Mouse (Mus musculus) lung, postnatal 25 days (tissue): ENCODE measurements at regions not wholly inside any gene's neighbourhood (a gene's known extent, or its start where the extent isn't known, plus 50 kb on each side); places are given as distances from the start of the nearest gene placed in this dataset.

Experiments
- DNase-seq: peaks from one replicate; pipeline ENCODE4 v3.0.0; 2022; ENCODE audit warnings: low spot score

DNA sequence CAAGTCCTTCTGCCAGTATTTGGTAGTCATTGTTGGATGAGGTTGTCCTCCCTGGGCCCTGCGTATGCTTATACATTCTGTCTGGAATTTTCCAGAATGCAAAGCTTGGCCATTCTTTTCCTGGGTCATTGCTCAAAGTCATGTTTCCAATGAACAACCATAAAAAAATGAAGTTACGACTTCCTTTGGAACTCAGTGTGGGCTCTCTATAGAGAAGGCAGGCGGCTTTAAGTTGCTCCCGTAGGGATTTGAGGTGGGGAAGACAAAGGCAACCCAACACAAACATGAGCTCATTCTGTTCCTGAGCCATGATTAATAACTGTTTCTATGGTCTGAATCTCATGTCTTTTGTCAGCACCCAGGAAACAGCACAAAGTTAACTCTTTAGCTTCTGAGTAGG, 204.3 kb downstream of the Hhipl2 start:
- no peak for DNase-seq

DNA sequence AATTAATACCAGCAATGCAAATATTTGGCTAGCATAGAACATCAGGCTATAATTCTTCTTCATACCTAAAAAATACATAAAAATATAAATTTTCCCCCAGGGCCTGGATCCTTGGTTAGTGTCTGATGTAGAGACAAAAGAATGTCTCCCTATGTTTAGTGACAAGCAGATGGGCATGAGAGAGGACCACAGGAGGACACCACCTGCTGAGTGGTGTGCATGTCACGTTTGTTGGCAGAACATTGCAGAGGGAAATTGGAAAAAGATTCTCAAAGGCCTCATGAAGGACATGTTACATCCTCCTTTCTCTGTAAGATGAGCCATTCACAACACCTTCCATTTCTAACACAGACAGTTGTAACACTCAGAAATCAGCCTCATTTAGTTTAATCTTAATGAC, 206.3 kb downstream of the Hhipl2 start:
- no peak for DNase-seq

DNA sequence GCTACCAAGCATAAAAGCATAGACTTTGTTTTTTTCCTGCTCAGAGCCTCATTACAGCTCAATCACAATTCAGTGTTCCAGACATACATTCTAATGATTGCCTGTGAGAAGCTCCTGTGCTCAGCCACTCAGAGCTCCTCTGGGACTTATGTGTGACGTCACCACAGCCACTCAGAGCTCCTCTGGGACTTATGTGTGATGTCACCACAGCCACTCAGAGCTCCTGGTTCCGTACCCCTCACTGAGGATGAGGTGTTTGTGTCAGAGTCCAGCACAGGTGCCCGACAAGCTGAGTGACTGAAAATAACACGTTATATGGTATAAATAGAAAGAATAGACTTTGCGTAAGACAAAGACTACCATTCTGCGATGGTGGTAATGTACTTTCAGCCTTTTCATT, 215.8 kb downstream of the Hhipl2 start:
- no peak for DNase-seq

DNA sequence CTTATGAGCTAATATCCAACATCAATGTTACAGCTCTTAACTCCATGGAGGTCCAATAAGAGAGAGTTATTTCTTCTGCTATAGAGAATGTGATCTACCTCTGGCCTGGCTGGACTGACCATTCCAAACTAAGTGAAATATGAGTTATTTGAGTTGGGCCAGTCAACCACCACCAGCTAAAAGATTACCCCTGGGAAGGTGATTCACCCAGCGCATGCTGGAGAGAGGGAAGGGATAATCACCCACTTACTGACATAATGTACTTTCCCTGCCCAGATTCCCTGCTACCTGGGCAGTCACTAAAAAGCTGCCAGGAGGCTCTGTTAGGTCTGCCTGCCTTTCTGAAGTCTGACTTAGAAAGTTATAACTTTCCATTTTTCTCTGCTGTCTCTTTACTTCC, 216.8 kb downstream of the Hhipl2 start:
- no peak for DNase-seq

DNA sequence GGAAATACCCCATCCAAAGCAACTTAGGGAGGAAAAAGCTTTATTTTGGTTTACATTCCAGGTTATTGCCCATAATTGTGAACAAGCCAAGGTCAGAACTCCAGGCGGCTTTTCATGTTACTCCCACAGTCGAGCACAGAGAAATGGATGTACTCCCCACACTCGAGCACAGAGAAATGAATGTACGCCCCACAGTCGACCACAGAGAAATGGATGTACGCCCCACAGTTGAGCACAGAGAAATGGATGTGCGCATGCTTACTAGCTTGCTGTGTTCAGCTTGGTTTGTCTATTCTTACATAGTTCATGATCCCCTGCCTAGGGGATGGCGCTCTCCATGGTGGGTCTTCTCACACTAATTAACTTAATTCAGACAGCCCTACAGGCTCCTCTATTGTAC, 219.2 kb downstream of the Hhipl2 start:
- no peak for DNase-seq

DNA sequence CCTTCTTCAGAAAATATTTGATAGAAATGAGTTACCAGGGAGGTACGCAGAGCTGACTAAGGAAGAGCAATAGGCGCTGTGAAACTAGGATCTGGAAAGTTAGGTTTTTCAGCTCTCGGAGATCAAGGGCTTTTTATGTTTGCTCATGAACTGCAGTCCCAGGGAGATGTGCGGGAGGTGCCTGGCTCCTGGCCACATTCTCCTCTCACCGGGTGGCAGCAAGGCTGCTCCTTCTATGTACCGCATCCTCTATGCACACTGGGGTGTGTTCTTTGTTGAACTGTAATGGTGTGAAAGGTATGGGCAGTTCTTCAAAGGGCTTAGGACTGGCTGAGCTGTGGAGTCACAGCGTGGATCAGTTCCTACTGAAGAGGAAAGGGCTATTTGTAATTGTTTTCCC, 221.3 kb downstream of the Hhipl2 start:
- DNase-seq, result no peak

DNA sequence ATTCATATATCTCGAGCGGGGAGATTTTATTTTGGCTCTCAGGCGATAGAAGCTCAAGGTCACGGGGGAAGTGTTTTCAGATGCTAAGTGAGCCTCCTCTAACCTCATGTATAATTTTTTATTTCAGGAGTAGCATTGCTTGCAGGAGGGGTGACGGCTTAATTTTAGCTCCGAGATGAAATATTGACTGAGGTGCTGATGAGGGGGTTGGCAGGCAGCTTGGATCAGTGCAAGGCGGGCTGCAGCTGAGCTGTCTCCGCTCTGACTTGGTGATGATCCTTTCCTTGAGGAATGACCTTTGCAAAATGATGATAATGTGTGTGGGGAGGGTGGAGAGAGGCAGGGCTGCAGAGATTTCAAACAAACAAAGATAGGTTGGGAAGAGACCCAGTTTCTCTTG, 222.6 kb downstream of the Hhipl2 start:
- peak; percentile 31 for DNase-seq

DNA sequence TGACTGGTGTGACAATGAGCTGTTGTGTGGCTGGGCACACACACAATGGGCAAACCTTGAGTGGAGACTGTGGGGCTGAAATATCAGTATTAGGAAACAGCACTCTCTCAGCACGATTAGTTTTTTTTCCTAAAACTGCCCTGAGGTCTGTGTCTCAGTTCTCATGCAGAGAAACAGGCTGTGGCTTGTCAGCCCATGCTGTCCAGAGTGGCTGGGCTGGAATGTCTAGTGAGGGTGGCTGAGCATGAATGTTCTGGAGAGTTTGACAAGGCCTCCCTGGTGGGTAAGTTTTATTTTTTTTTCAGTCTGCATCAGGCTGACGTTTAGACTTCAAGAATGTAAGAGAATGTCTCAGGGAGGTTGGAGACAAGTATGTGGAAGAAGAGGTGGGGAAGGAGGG, 226.0 kb downstream of the Hhipl2 start:
- no peak for DNase-seq

DNA sequence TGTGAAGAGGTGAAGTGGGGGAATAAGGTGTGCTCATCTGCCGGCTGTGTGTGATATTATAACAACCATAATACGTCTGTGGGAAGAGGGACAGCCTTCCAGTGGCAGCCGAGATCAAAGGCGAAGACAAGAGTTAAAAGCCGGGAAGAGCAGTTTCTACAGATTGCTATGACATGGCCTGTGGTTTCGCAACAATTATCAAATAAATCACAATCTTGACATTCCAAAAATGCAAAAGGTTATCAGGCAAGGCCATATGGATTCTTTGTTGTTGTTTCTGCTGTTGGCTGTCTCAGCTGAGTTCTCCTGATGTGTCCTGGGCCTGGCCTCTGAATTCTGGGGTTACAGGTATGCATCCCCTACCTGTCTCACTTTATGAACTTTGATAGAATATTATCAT, 235.9 kb downstream of the Hhipl2 start:
- no peak for DNase-seq

DNA sequence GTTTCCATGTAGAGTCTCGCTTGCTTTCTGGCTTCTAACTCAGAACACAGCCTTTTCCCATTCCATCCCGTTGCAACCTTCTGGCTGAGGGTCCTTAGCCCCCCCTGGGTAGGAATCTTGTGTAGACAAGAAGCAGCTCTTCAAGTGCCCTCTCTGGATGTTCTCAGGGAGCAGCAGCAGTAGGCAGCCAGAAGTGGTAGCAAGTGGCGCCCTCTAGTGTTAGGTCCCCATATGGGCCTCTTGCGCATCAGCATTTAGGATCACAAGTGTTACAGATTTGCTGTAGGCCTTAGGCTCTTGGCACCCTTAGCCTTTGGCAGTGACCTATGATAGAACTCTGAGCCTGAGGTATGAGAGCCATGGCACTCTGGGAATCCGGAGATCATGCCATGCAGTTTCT, 239.0 kb downstream of the Hhipl2 start:
- DNase-seq, result peak; percentile 35

DNA sequence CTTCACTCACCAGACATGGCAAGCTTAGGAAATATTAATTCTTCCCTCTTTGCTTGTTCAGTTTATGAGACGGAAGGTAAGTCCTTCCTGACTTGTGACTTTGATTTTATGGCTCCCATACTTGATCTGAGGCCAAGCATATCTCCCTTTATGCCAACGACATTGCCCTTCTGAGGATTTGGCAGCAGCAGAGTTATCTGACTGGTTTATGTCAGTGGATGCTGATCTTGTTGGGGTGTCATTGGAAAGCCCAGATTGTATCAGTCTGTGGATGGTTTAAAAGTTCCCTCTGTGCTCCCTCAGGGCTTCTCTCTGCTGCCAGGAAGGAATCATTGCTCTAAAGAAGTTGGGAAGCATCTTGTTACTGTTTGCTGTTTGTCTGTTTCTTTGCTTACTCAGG, 242.5 kb downstream of the Hhipl2 start:
- no peak for DNase-seq

DNA sequence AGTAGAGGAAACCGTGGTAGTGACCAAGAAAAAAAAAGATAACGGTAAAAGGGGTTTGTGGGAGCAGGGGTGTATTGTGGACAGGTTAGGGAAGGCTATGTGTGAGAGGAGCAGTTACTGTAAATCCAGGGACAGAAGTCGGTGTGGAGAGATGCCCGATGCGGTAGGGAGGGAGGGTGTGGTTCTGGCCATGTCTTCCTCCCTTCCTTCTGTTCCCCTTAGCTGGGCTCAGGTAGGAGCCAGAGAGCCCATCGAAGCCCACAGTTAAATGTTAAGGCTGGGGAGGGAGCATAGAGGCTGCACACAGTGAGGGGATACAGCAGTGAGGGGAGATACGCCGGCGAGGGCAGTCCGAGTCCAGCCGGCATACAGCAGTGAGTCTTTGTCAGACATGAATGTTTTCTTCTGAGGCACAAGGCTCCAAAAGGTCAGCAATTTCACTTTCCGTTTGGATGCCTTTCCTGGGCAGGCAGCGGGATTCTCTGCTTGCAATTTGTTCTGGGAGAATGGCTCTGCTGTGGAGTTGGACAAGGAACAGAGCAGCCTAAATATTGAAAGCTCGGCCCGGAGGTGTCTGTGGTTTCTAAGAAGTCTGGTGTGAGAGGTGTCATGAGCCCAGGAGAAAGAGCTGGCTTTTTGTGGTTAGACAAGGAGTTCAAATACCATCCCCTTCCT, 244.5 kb downstream of the Hhipl2 start:
- DNase-seq, result no peak

DNA sequence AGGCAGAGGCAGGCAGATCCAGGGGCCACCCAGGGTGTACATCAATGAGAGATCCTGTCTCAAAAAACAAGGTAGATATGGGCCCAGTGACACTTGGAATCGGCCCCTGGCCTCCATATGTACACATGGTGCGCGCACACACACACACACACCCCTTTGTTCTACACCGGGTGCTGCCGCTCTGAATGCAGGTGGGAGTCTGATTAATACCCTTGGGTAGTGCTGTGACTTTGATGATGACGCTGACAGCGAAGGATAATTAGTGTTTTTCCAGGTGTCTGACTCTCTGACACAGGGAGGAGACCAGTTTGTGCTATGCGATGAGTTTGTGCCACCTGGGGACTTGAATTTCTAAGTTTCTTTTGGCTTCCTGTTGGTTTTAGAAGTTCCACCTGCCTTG, 251.3 kb downstream of the Hhipl2 start:
- DNase-seq, result no peak

DNA sequence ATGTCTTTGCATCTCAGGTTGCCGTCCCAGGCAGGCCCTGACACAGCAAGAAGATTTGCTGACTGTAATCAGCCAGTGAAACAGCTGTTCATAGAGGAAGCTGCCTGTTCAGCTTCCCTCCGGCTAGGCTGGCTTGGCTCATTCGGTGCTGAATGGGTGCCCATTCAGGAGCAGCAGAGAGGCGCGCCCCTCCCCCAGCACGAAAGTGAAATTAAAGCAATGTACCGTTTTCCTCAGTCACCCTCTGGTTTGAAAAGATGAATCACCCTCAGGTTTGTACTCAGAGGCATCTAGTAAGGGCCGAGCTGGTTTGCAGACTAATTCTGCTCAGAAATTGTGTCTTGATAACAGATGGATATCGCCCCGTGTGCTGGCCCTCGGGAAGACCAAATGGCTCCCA, 251.7 kb downstream of the Hhipl2 start:
- DNase-seq, result no peak

DNA sequence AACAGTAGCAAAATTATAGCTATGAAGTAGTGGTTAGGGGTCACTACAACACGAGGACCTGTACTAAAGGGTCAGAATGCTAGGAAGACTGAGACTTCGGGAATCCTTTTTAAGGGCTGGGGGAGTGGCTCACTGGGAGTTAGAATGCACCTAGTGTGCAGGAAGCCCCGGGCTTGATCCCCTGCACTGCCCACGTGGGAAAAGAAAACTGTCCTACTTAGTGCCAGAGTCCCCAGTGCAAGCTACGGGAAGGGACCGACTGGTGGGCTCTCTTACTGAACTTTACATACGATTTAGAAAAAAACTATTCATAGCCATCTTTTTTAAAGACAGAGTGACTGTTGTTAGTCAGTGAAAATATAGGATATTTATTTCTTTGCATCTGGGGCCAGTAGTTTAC, 252.5 kb downstream of the Hhipl2 start:
- no peak for DNase-seq

DNA sequence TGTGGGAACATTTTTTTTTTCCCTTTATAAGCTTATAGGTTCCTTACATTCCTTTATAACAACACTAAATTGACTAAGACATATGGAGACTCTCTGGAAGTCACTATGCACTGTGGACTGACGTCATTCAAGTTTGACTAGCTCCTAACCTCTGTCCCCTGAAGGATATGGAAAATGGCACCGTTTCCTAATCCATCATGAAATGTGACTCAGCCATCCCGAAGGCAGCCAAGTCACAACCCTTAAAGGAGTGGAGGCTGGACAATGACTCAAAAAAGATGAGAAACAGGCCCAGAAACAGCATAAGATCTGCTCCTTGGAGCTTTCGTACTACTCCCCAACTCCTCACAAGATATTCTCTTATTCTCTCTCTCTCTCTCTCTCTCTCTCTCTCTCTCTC, 253.5 kb downstream of the Hhipl2 start:
- no peak for DNase-seq

DNA sequence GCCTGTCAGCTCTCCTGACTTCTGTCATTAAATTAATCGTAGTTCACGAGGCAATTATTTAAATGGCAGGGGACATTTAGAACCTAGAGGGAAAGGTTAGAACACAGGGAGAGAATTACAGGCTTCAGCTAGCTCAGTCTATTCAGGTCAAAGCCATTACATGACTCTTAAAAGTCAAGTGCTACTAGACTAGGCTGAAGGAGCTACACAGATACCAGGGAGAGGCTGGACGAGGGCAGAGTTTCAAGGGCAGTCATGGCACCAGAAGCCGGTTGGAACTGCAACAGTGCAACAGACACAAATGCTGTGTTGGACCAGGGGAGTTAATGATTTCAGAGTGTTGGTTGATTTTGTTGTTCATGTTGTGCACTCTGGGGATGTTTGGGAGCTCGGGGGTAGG, 254.5 kb downstream of the Hhipl2 start:
- peak; percentile 51 for DNase-seq

DNA sequence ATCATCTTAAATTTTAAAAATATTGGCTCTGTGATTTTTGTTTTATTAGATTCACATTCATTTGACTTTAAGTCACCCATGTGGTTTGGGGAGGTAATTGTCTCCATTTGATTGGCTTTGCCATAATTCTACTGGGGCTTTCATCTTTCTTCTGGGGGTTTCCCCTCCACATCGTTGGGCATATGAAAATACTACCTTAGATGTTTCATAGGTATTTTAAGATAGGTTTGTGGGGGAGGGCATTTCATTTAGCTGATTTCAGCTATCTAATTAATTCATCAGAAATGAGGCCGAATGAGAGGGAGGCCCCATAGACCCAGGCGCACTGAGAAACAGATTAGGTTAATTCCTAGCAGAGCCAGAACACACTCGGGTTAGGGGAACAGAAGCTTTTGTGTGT, 259.6 kb downstream of the Hhipl2 start:
- DNase-seq, result no peak

DNA sequence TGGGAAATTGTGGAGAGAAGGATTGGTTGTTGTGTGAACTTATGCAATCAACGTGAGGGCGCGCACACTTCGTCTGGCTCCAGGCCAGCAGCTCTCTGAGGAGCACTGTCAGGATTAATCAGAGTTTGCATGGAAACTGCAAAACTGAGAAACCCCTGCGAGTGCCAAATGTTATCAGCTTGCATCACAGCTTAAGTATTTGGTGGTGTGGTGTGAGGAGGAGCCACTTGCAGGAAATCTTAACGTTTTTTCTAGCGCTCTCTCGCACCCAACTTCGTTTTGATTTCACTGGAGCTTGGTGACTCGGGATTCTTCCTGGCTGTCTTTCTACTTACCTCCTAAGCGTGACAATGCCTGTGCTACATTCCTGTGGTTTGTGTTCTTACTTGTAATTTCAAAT, 261.9 kb downstream of the Hhipl2 start:
- DNase-seq, result peak; percentile 33

DNA sequence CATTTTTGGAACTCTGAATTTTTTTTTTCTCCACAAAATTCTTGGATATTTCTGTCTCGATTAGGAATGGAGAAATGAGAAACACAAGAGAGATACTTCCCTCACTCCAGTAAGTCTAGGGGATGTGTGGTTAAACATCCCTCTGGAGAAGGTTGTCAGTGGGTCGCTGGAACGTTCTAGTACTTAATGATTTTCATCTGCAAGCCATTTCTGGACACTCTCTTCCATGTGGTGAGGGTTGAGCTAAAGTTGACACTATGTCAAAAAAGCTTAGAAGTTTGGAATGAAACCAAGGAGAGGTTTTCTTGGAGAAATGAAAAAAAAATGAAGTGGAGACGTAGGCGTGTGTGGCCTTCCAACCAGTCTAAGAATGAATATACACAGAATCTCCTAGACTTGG, 268.0 kb downstream of the Hhipl2 start:
- no peak for DNase-seq

DNA sequence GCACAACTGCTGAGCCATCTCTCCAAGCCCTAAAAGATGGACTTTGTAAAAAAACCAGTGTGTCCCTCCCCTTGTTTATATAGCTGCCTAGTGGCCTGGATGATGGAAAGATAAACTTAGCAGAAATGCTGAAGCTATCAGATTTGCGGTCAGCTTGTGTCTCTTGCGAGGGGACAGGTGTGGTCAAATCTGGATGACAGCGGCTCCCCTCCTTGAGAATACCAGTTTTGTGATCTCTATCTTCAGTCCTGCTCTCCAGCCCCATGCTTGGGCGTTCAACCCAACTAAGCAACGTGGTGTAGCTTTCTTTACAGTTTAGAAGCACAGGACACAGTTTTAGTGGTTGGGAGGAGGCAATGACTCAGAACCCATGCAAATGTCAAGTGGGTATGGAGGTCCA, 274.7 kb downstream of the Hhipl2 start:
- DNase-seq, result no peak

DNA sequence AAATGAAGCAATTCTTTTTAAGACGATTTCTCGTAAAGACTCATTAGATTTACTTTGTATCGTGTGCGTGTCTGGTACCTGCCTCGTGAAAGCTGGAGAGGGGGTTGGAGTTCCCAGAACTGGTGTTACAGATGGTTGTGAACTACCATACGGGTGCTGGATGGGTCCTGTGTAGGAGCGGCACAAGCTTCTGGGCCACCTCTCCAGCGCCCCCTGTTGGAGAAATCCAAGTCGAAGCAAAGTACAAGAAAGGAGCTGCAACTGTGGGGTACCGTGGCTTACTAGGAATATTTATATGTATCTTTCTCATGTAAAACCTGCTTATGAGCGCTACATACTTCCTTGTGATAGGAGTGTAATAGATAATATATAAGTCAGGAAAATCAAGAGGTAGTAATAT, 281.3 kb downstream of the Hhipl2 start:
- peak; percentile 4 for DNase-seq

DNA sequence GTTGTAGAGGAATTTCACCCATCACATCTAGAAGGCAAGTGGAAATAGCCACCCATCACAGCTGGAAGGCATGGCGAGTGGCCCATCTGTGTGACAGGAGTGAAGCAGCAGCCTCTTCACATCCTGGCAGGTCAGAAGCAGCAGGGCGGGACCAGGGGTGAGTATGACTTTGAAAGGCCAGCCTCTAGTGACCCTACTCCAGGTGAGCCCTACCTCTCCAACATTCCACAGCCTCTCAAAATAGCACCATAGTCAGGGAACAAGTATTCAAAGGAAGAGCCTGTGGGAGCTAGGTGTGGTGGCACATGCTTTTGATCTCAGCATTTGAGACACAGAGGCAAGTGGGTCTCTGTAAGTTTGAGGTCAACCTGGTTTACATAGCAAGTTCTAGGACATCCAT, 284.9 kb downstream of the Hhipl2 start:
- peak; percentile 2 for DNase-seq

DNA sequence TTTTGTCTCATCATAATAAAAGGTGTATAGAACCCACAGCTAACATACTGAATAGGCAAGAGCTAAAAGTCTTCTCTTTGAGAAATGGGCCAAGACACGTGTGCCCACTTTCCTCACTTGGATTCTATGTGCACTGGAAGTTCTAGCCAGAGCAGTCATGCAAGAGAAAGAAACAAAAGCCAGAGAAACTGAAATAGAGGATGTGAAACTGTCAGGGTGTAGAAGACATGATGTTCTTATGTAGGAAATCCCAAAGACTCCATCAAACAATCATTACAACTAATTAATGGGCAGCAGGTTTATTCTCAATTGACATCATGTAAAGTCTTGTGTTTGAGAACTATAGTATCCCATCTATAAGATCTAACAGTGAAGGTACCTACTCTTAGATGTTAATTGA, 294.9 kb downstream of the Hhipl2 start:
- DNase-seq, result no peak

DNA sequence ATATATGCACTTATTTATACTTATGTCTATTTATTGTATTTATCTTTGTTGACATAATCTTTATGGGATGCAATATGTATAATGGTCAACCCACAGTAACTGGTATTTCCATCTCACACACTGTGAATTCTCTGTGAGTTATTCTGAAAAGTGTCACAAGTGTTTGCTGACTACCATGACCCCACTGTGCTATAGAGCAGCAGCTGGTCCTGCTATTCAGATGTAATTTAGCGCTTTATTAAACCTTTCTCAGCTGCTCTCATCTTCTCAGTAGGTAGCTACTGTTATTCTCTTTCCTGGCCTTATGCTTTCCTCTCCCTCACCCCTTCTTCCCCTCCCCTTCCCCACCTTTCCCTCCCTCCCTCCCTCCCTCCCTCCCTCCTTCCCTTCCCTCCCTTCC, 296.0 kb upstream of the Dusp10 start:
- DNase-seq, result no peak
